Mouse (Mus musculus) liver, embryonic 14.5 days (tissue): ENCODE data around the gene Itpa.

Experiments used
- CTCF ChIP-seq: IDR thresholded peaks from 2 replicates; pipeline ENCODE4 v1.5.1; 2016; ENCODE audit warnings: antibody characterized with exemption, low read depth, control low read depth
- EP300 ChIP-seq: IDR thresholded peaks from 2 replicates; pipeline ENCODE4 v1.6.1; 2016; ENCODE audit warnings: antibody characterized with exemption, low read depth

DNA sequence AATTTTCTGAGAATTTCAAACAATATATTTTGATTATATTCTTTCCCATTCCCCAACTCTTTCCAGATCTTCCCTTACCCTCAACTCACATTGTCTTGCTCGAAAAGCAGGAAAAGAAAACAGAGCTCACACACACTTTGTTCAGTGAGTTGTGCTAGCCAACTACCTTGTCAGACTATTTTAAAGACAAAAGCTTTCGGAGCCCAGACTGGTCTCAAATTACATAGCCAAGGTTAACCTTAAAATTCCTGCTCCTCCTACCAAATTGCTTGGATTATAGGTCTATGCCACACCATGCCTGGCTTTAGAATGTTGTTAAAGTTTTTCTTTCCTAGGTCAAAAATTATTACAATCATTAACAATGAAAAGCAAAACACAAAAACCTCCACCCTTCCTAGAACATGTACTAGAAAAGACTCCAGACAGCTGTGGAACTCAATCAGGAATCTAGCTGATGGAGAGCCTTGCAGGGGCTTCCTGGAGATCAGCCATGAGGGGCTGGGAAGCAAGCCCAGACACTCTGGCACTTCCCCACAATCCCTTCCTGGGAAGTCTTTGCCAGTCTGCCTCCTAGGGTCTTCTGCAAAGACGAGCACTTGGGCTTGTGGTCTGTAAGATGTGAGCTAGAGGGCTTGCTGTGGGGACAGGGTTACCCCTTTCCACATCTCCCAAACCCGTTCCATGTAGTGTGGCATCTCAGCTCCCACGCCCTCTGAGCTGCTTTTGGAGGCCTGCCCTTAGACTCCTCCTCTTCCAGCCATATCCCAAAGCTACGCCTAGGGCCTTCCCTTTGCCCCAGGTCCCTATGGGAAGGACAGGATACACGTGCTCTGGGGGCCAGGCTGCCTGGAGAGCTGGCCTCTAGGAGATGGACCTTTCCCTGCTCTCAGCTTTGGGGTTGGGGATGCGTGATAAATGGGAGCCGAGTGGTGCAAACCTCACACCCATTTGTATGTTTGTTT lies 36.9 kb downstream of the Itpa start:
- TF ChIP-seq CTCF (no peak), EP300 (no peak)
